Mouse (Mus musculus) adrenal gland, postnatal 25 days (tissue): ENCODE measurements around the gene Mpz. TPM values are rescaled to one million over a fixed set of nuclear protein-coding genes. Genes with fewer than 3 reads are reported as not detected.

Experiments used
- DNase-seq: peaks from one replicate; pipeline ENCODE4 v3.0.0; 2021; ENCODE audit warnings: mixed read lengths
- long read RNA-seq: library from polyadenylated mRNA; stranded (forward); transcript quantifications from one replicate; pipeline ENCODE4 v2.0.0, GENCODE M21; 2021
- total RNA-seq: library from RNA; stranded (reverse); gene quantifications from 2 replicates; pipeline ENCODE4 v1.2.3, GENCODE M21; 2021

Gene Mpz
- total RNA-seq: 0.88 and 2.9 TPM in 2 replicates
- long read RNA-seq, partial matches to known transcripts: 0 of 1 reads
- long read RNA-seq, other reads (novel, unspliced or antisense): 1 of 1 reads

- peak; percentile 95 for DNase-seq
Observed at GRCm38 (mm10) chr1:171149974-171150760, at the start of gene Mpz, which contains the start of gene Sdhc. TSS of gene Mpz (plus strand) at chr1:171150711. TSS of gene Sdhc (minus strand) at chr1:171150603.

GRCm38 (mm10) chr1:171101033-171101432 lies 49.5 kb upstream of the Mpz start:
- DNase-seq: no peak

- DNase-seq: peak; percentile 88
Observed at GRCm38 (mm10) chr1:171101733-171102546, 48.6 kb upstream of the Mpz start.

GRCm38 (mm10) chr1:171102547-171103177 lies 47.8 kb upstream of the Mpz start:
- peak; percentile 85 for DNase-seq

GRCm38 (mm10) chr1:171103179-171103840 lies 47.2 kb upstream of the Mpz start:
- DNase-seq: no peak

GRCm38 (mm10) chr1:171105226-171105625 lies 45.3 kb upstream of the Mpz start:
- DNase-seq: peak; percentile 32

- no peak for DNase-seq
Observed at GRCm38 (mm10) chr1:171109620-171110019, 40.9 kb upstream of the Mpz start.

GRCm38 (mm10) chr1:171110659-171111019 lies 39.9 kb upstream of the Mpz start:
- DNase-seq: no peak

- peak; percentile 89 for DNase-seq
Observed at GRCm38 (mm10) chr1:171111020-171111780, 39.3 kb upstream of the Mpz start.

GRCm38 (mm10) chr1:171111781-171112575 lies 38.5 kb upstream of the Mpz start:
- peak; percentile 62 for DNase-seq

GRCm38 (mm10) chr1:171112986-171113385 lies 37.5 kb upstream of the Mpz start:
- DNase-seq: no peak

GRCm38 (mm10) chr1:171113873-171114299 lies 36.6 kb upstream of the Mpz start, which contains the start of gene Cfap126:
TSS of gene Cfap126 (plus strand) at chr1:171113918.
- peak; percentile 88 for DNase-seq

- DNase-seq: no peak
Observed at GRCm38 (mm10) chr1:171116280-171116679, 34.2 kb upstream of the Mpz start.

- DNase-seq: peak; percentile 19
Observed at GRCm38 (mm10) chr1:171118269-171118684, 32.2 kb upstream of the Mpz start.

GRCm38 (mm10) chr1:171118996-171119395 lies 31.5 kb upstream of the Mpz start:
- no peak for DNase-seq

- DNase-seq: no peak
Observed at GRCm38 (mm10) chr1:171119405-171119804, 31.1 kb upstream of the Mpz start.

GRCm38 (mm10) chr1:171120893-171121292 lies 29.6 kb upstream of the Mpz start:
- no peak for DNase-seq

GRCm38 (mm10) chr1:171121839-171122238 lies 28.7 kb upstream of the Mpz start:
- DNase-seq: no peak

GRCm38 (mm10) chr1:171122932-171123331 lies 27.6 kb upstream of the Mpz start:
- no peak for DNase-seq

- no peak for DNase-seq
Observed at GRCm38 (mm10) chr1:171124398-171124797, 26.1 kb upstream of the Mpz start.
